Mouse (Mus musculus) cerebellum, adult 2 months (tissue): ENCODE data around the gene Rfx4.

Source experiments
- CTCF ChIP-seq: fragments of 200-500 bp; IDR thresholded peaks from 2 replicates; pipeline ENCODE4 v1.5.1; 2011; ENCODE audit warnings: low read depth, mild to moderate bottlenecking, control low read depth, low read length, moderate library complexity, borderline replicate concordance; ENCODE audit not compliant: insufficient read depth
- POLR2A ChIP-seq: fragments of 200-500 bp; IDR thresholded peaks from 2 replicates; pipeline ENCODE4 v1.6.1; 2011; ENCODE audit warnings: low read length, control low read depth, borderline replicate concordance; ENCODE audit not compliant: insufficient read depth

GRCm38 (mm10) chr10:84780828-84781227 is 25.0 kb downstream of the Rfx4 start:
- no peak for TF ChIP-seq POLR2A
- TF ChIP-seq CTCF = no peak
